Mouse (Mus musculus): ENCODE results near the gene Adrb1. TPM values are rescaled to one million over a fixed set of nuclear protein-coding genes. Genes with fewer than 3 reads are reported as not detected.
A peak's percentile ranks its signal among the peaks of the same experiment; 100 is the strongest.

Gene Adrb1
- polyA plus RNA-seq, 1 experiment from 2014 or later, result 1.2 TPM

- no peak for DNase-seq
- Histone ChIP-seq H3K4me3 (ENCODE audit: low read depth, low read length) (no peak overlapping the region), H3K27me3 (ENCODE audit: insufficient read depth, low read length) (no peaks in the 10 kb centered on the region), H3K36me3 (ENCODE audit: insufficient read depth) (no peaks in the 10 kb centered on the region), H3K4me1 (ENCODE audit: insufficient read depth) (peaks cover 7% of the 10 kb centered on the region; the same call in 1 of the 2 replicates), H3K27ac (ENCODE audit: low read depth) (no peak overlapping the region), H3K9ac (no peak overlapping the region), H3K4me2 (no peak overlapping the region), H3K9me3 (ENCODE audit: low read depth, low read length) (no peaks in the 10 kb centered on the region)
- no peak for ATAC-seq (ENCODE audit: insufficient read depth)
- TF ChIP-seq CTCF (IDR thresholded peaks at IDR 0.05; ENCODE audit: low read depth), result no peak
- 85% methylated on average over 7 of the region's 7 CpGs for WGBS
Observed at GRCm38 (mm10) chr19:56682297-56682696, 39.7 kb upstream of the Adrb1 start.

- H3K27ac ChIP-seq (ENCODE audit: low read depth), result no peak overlapping the region
- H3K4me1 ChIP-seq (ENCODE audit: insufficient read depth), result peaks cover 7% of the 10 kb centered on the region; the same call in 1 of the 2 replicates
- TF ChIP-seq CTCF (IDR thresholded peaks at IDR 0.05; ENCODE audit: low read depth), result no peak
- H3K27me3 ChIP-seq (ENCODE audit: insufficient read depth, low read length), result no peaks in the 10 kb centered on the region
- 75% methylated on average over 7 of the region's 7 CpGs for WGBS
- no peak overlapping the region for H3K9ac ChIP-seq
- no peaks in the 10 kb centered on the region for H3K36me3 ChIP-seq (ENCODE audit: insufficient read depth)
- ATAC-seq (ENCODE audit: insufficient read depth) (no peak), DNase-seq (no peak)
- H3K9me3 ChIP-seq (ENCODE audit: low read depth, low read length), result no peaks in the 10 kb centered on the region
- H3K4me3 ChIP-seq (ENCODE audit: low read depth, low read length), result no peak overlapping the region
- H3K4me2 ChIP-seq, result no peak overlapping the region
Observed at GRCm38 (mm10) chr19:56682843-56683242, 39.2 kb upstream of the Adrb1 start.

- no peaks in the 10 kb centered on the region for H3K9me3 ChIP-seq (ENCODE audit: low read depth, low read length)
- H3K4me3 ChIP-seq (ENCODE audit: low read depth, low read length), result no peak overlapping the region
- H3K4me1 ChIP-seq (ENCODE audit: insufficient read depth), result peaks cover 8% of the 10 kb centered on the region; the same call in 1 of the 2 replicates
- TF ChIP-seq CTCF (IDR thresholded peaks at IDR 0.05; ENCODE audit: low read depth), result no peak
- no peak overlapping the region for H3K4me2 ChIP-seq
- ATAC-seq (ENCODE audit: insufficient read depth), result no peak
- no peak overlapping the region for H3K9ac ChIP-seq
- WGBS, result 63% methylated on average over 7 of the region's 7 CpGs
- H3K36me3 ChIP-seq (ENCODE audit: insufficient read depth), result no peaks in the 10 kb centered on the region
- DNase-seq, result no peak
- H3K27me3 ChIP-seq (ENCODE audit: insufficient read depth, low read length), result no peaks in the 10 kb centered on the region
- H3K27ac ChIP-seq (ENCODE audit: low read depth), result no peak overlapping the region
Observed at GRCm38 (mm10) chr19:56685515-56685914, 36.5 kb upstream of the Adrb1 start.

- H3K4me2 ChIP-seq, result no peak overlapping the region
- no peak for TF ChIP-seq CTCF (IDR thresholded peaks at IDR 0.05; ENCODE audit: low read depth)
- no peak overlapping the region for H3K27ac ChIP-seq (ENCODE audit: low read depth)
- no peaks in the 10 kb centered on the region for H3K36me3 ChIP-seq (ENCODE audit: insufficient read depth)
- H3K4me1 ChIP-seq (ENCODE audit: insufficient read depth), result peaks cover 8% of the 10 kb centered on the region; the same call in 1 of the 2 replicates
- H3K4me3 ChIP-seq (ENCODE audit: low read depth, low read length), result no peak overlapping the region
- H3K9me3 ChIP-seq (ENCODE audit: low read depth, low read length), result no peaks in the 10 kb centered on the region
- no peak for ATAC-seq (ENCODE audit: insufficient read depth)
- H3K27me3 ChIP-seq (ENCODE audit: insufficient read depth, low read length), result no peaks in the 10 kb centered on the region
- no peak overlapping the region for H3K9ac ChIP-seq
- DNase-seq, result no peak
- WGBS, result 75% methylated on average over 12 of the region's 12 CpGs
Observed at GRCm38 (mm10) chr19:56686218-56686617, 35.8 kb upstream of the Adrb1 start.

GRCm38 (mm10) chr19:56687026-56687635 is 34.9 kb upstream of the Adrb1 start:
- Histone ChIP-seq H3K9ac (no peak overlapping the region), H3K4me3 (ENCODE audit: low read depth, low read length) (no peak overlapping the region), H3K27me3 (ENCODE audit: insufficient read depth, low read length) (no peaks in the 10 kb centered on the region), H3K4me1 (ENCODE audit: insufficient read depth) (peaks cover 8% of the 10 kb centered on the region; the same call in 1 of the 2 replicates), H3K36me3 (ENCODE audit: insufficient read depth) (no peaks in the 10 kb centered on the region), H3K9me3 (ENCODE audit: low read depth, low read length) (no peaks in the 10 kb centered on the region), H3K27ac (ENCODE audit: low read depth) (no peak overlapping the region), H3K4me2 (no peak overlapping the region)
- ATAC-seq (ENCODE audit: insufficient read depth), result no peak
- no peak for TF ChIP-seq CTCF (IDR thresholded peaks at IDR 0.05; ENCODE audit: low read depth)
- no peak for DNase-seq
- 64% methylated on average over 8 of the region's 8 CpGs for WGBS

GRCm38 (mm10) chr19:56687676-56688075 is 34.3 kb upstream of the Adrb1 start:
- no peaks in the 10 kb centered on the region for H3K9me3 ChIP-seq (ENCODE audit: low read depth, low read length)
- H3K4me3 ChIP-seq (ENCODE audit: low read depth, low read length), result no peak overlapping the region
- H3K36me3 ChIP-seq (ENCODE audit: insufficient read depth), result no peaks in the 10 kb centered on the region
- 77% methylated on average over 10 of the region's 10 CpGs for WGBS
- H3K27ac ChIP-seq (ENCODE audit: low read depth), result no peak overlapping the region
- H3K9ac ChIP-seq, result no peak overlapping the region
- no peak overlapping the region for H3K4me2 ChIP-seq
- no peaks in the 10 kb centered on the region for H3K27me3 ChIP-seq (ENCODE audit: insufficient read depth, low read length)
- no peak for DNase-seq
- TF ChIP-seq CTCF (IDR thresholded peaks at IDR 0.05; ENCODE audit: low read depth), result no peak
- no peak for ATAC-seq (ENCODE audit: insufficient read depth)
- peaks cover 8% of the 10 kb centered on the region; the same call in 1 of the 2 replicates for H3K4me1 ChIP-seq (ENCODE audit: insufficient read depth)

- Histone ChIP-seq H3K4me1 (ENCODE audit: insufficient read depth) (peaks cover 8% of the 10 kb centered on the region; the same call in 1 of the 2 replicates), H3K27ac (ENCODE audit: low read depth) (no peak overlapping the region), H3K4me2 (no peak overlapping the region), H3K9me3 (ENCODE audit: low read depth, low read length) (no peaks in the 10 kb centered on the region), H3K9ac (no peak overlapping the region), H3K27me3 (ENCODE audit: insufficient read depth, low read length) (no peaks in the 10 kb centered on the region), H3K36me3 (ENCODE audit: insufficient read depth) (no peaks in the 10 kb centered on the region), H3K4me3 (ENCODE audit: low read depth, low read length) (no peak overlapping the region)
- ATAC-seq (ENCODE audit: insufficient read depth), result no peak
- peak; percentile 37 for DNase-seq
- TF ChIP-seq CTCF (IDR thresholded peaks at IDR 0.05; ENCODE audit: low read depth), result no peak
- WGBS, result 68% methylated on average over 12 of the region's 12 CpGs
Observed at GRCm38 (mm10) chr19:56688661-56689335, 33.2 kb upstream of the Adrb1 start.

Data from lung, embryonic 14.5 days (tissue).